Mouse (Mus musculus): Measurements from ENCODE around the gene Brpf3. TPM values are rescaled to one million over a fixed set of nuclear protein-coding genes. Genes with fewer than 3 reads are reported as not detected.
A peak's percentile ranks its signal among the peaks of the same experiment; 100 is the strongest.
"Not testable (repeated sequence)": the region's sequence is repeated elsewhere in the genome, so short reads cannot be mapped to it uniquely, and the experiment has no call there.

Brpf3 gene
- total RNA-seq, 4 experiments from 2014 or later: 13.2 to 16.5 (median 16.3) TPM

- no peak for DNase-seq (ENCODE audit: low spot score in 2 of 2)
Measured at GRCm38 (mm10) chr17:28799291-28800160, 1.4 kb upstream of the Brpf3 start.

GRCm38 (mm10) chr17:28800281-28800670 is 614 bp upstream of the Brpf3 start:
- DNase-seq (ENCODE audit: low spot score in 2 of 2): no peak

- DNase-seq (ENCODE audit: low spot score in 2 of 2): peak; percentile 98 to 99
Measured at GRCm38 (mm10) chr17:28801474-28802005, 650 bp downstream of the Brpf3 start.

GRCm38 (mm10) chr17:28802006-28802481 is 1.2 kb downstream of the Brpf3 start:
- DNase-seq (ENCODE audit: low spot score in 2 of 2): peak in 1 of 2 experiments; percentile 20

GRCm38 (mm10) chr17:28803316-28803715 is 2.4 kb downstream of the Brpf3 start:
- DNase-seq (ENCODE audit: low spot score in 2 of 2): no peak

- DNase-seq (ENCODE audit: low spot score in 2 of 2): no peak
Measured at GRCm38 (mm10) chr17:28804973-28805372, 4.1 kb downstream of the Brpf3 start.

GRCm38 (mm10) chr17:28806770-28807169 is 5.9 kb downstream of the Brpf3 start:
- DNase-seq (ENCODE audit: low spot score in 2 of 2): no peak

GRCm38 (mm10) chr17:28808714-28809113 is 7.8 kb downstream of the Brpf3 start:
- no peak for DNase-seq (ENCODE audit: low spot score in 2 of 2)

- no peak for DNase-seq (ENCODE audit: low spot score in 2 of 2)
Measured at GRCm38 (mm10) chr17:28809175-28809831, 8.4 kb downstream of the Brpf3 start.

- DNase-seq (ENCODE audit: low spot score in 2 of 2): no peak
Measured at GRCm38 (mm10) chr17:28812345-28812744, 11.5 kb downstream of the Brpf3 start.

- DNase-seq (ENCODE audit: low spot score in 2 of 2): no peak
Measured at GRCm38 (mm10) chr17:28814529-28815097, 13.7 kb downstream of the Brpf3 start.

- no peak for DNase-seq (ENCODE audit: low spot score in 2 of 2)
Measured at GRCm38 (mm10) chr17:28815384-28816004, 14.6 kb downstream of the Brpf3 start.

- not testable (repeated sequence) for DNase-seq (ENCODE audit: low spot score in 2 of 2)
Measured at GRCm38 (mm10) chr17:28816326-28816725, 15.4 kb downstream of the Brpf3 start.

GRCm38 (mm10) chr17:28816875-28817811 is 16.3 kb downstream of the Brpf3 start:
- no peak for DNase-seq (ENCODE audit: low spot score in 2 of 2)

GRCm38 (mm10) chr17:28820189-28820588 is 19.3 kb downstream of the Brpf3 start:
- DNase-seq (ENCODE audit: low spot score in 2 of 2): no peak

- no peak for DNase-seq (ENCODE audit: low spot score in 2 of 2)
Measured at GRCm38 (mm10) chr17:28823004-28823745, 22.3 kb downstream of the Brpf3 start.

GRCm38 (mm10) chr17:28823749-28824148 is 22.9 kb downstream of the Brpf3 start:
- DNase-seq (ENCODE audit: low spot score in 2 of 2): no peak

- DNase-seq (ENCODE audit: low spot score in 2 of 2): no peak
Measured at GRCm38 (mm10) chr17:28824896-28825295, 24.0 kb downstream of the Brpf3 start.

- no peak for DNase-seq (ENCODE audit: low spot score in 2 of 2)
Measured at GRCm38 (mm10) chr17:28825359-28826041, 24.6 kb downstream of the Brpf3 start.
